Mouse (Mus musculus) lung, postnatal 0 days (tissue): Measurements from ENCODE around the gene Ak8. TPM values are rescaled to one million over a fixed set of nuclear protein-coding genes. Genes with fewer than 3 reads are reported as not detected.
A peak's percentile ranks its signal among the peaks of the same experiment; 100 is the strongest.

ENCODE experiments used
- ATAC-seq: fragments of 200-750 bp; cut with Nextera tagmentation; 2 replicates; pipeline ENCODE4 v1.8.0; 2017; ENCODE audit warnings: moderate library complexity
- DNase-seq: peaks from one replicate; pipeline ENCODE4 v3.0.0-alpha.2; 2016; ENCODE audit warnings: low spot score
- H3K27ac ChIP-seq: fragments of 300-500 bp; sonication (generic); 2 replicates; pipeline ENCODE4 v1.5.1; 2014; ENCODE audit warnings: antibody characterized with exemption, mild to moderate bottlenecking, low read length, mixed read lengths
- H3K27me3 ChIP-seq: fragments of 300-500 bp; sonication (generic); replicated peaks from 2 replicates; pipeline ENCODE4 v1.6.1; 2014; ENCODE audit warnings: low read length, mixed read lengths; ENCODE audit not compliant: insufficient read depth
- H3K36me3 ChIP-seq: fragments of 300-500 bp; sonication (generic); 2 replicates; pipeline ENCODE4 v1.6.1; 2014; ENCODE audit warnings: low read length, mixed read lengths; ENCODE audit not compliant: insufficient read depth
- H3K4me1 ChIP-seq: fragments of 300-500 bp; sonication (generic); 2 replicates; pipeline ENCODE4 v1.6.1; 2014; ENCODE audit warnings: antibody characterized with exemption, low read depth, low read length, mixed read lengths; ENCODE audit not compliant: insufficient read depth
- H3K4me2 ChIP-seq: fragments of 300-500 bp; sonication (generic); replicated peaks from 2 replicates; pipeline ENCODE4 v1.6.1; 2014; ENCODE audit warnings: low read depth, mild to moderate bottlenecking, low read length, moderate library complexity, mixed read lengths
- H3K4me3 ChIP-seq: fragments of 300-500 bp; sonication (generic); 2 replicates; pipeline ENCODE4 v1.5.1; 2014; ENCODE audit warnings: low read depth, low read length
- H3K9ac ChIP-seq: fragments of 300-500 bp; sonication (generic); replicated peaks from 2 replicates; pipeline ENCODE4 v1.6.1; 2014; ENCODE audit warnings: low read depth, mild to moderate bottlenecking
- H3K9me3 ChIP-seq: fragments of 300-500 bp; sonication (generic); 2 replicates; pipeline ENCODE4 v1.6.1; 2016; ENCODE audit warnings: low read length, mixed read lengths
- CTCF ChIP-seq: IDR thresholded peaks from 2 replicates; pipeline ENCODE4 v1.5.1; 2016; ENCODE audit warnings: antibody characterized with exemption, mild to moderate bottlenecking
- EP300 ChIP-seq: IDR thresholded peaks from 2 replicates; pipeline ENCODE4 v1.6.1; 2016; ENCODE audit warnings: antibody characterized with exemption, mild to moderate bottlenecking, control low read depth
- WGBS: fragments of 180-500 bp; shearing (Covaris S2); extraction: QIAGEN DNeasy Blood & Tissue Kit; methylation state at CpG from one replicate; pipeline ENCODE4 v1.1.7; 2014; 5-methylcytosine and 5-hydroxymethylcytosine counted together
- polyA plus RNA-seq: library from polyadenylated mRNA; unstranded; fragments of >200 nt; fragmentation: Nextera tagmentation; extraction: Ambion mirVana; gene quantifications from 2 replicates; pipeline ENCODE4 v1.2.1, GENCODE M21; 2015

The Ak8 gene
- polyA plus RNA-seq, 1 experiment from 2014 or later, result 8.7 TPM

DNA sequence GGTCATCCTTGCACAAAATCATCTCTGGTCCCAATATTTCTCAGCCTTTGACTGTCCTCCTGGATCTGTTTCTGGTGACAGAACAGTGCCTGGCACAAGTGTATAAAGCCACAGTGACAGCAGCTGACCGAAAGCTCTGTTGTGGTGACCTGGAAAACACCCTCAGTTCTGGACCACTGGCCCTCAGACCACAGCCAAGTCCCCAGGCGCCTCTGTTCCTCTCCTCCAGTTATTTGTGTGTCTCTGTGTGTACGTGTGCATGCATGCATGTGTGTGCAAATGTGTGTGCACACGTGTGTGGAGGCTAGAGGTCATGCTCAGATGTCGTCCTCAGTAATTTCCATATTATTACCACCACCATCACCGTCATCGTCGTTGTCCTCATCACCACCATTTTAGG, 22.5 kb downstream of the Ak8 start:
- Histone ChIP-seq H3K4me1 (no peaks in the 10 kb centered on the region), H3K9me3 (no peaks in the 10 kb centered on the region), H3K4me2 (no peak overlapping the region), H3K27me3 (no peaks in the 10 kb centered on the region), H3K9ac (no peak overlapping the region), H3K27ac (no peak overlapping the region), H3K4me3 (no peak overlapping the region), H3K36me3 (no peaks in the 10 kb centered on the region)
- TF ChIP-seq CTCF, result no peak
- TF ChIP-seq EP300, result no peak
- no peak for DNase-seq
- whole genome bisulfite sequencing, result 87% methylated on average over 8 of the region's 8 CpGs
- no peak for ATAC-seq

DNA sequence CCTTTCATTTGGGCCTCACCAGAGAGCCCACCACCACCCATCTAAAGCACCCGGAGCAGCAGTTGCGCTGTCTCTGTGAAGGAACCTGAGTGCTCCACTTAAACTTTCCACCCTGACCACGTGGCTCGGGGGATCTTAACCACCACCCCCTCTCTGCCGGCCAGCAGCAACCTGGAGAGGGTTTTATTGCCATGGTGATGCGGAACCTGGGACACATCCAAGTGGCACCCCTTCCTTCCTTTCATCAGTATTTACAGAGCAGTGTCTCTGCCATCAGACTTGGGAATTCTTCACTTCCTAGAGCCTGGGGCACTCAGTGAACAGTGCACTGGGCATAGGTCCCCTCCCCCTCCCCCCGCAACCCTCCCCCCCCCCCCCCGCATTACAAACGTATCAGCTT, 23.9 kb downstream of the Ak8 start:
- 17% methylated on average over 8 of the region's 9 CpGs for WGBS
- Histone ChIP-seq H3K4me2 (0 out of 2 replicates have a peak overlapping the region, but pooled peaks have one; percentile 17), H3K9ac (no peak overlapping the region), H3K27ac (no peak overlapping the region), H3K36me3 (no peaks in the 10 kb centered on the region), H3K4me3 (no peak overlapping the region), H3K4me1 (no peaks in the 10 kb centered on the region), H3K27me3 (no peaks in the 10 kb centered on the region), H3K9me3 (no peaks in the 10 kb centered on the region)
- peak; percentile 64 for DNase-seq
- ATAC-seq, result peak; percentile 82
- TF ChIP-seq CTCF (no peak), EP300 (no peak)

DNA sequence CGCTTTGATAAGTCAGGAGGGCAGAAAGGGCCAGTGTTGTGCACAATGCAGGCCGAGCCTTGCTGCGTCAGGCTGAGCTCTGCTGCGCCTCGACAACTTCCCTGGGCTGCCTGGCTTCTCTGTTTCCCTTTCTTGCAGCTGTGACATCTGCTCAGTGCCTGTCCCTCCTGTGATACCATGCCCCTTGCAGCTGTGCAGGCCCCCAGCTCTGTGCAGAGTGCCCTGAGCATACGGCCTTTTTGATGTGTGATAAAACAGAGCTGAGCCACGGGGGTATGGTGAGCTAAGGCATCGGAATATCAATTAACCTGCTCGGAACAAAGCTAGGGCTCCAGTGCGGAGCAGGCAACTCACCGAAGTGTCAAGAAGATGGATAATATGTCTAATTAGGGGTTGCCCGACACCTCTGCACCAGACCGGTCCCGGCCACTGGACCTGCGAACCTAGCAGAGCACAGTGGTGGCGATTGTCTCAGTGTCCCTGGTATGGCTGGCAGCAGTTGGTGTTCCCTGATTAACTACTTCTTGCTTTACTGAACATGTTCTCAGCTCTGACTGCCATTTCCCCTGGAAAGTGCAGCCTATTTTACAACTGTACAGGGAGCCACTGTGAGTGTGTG, 27.9 kb downstream of the Ak8 start:
- DNase-seq, result no peak
- no peaks in the 10 kb centered on the region for H3K27me3 ChIP-seq
- no peaks in the 10 kb centered on the region for H3K4me1 ChIP-seq
- H3K9me3 ChIP-seq, result no peaks in the 10 kb centered on the region
- no peak overlapping the region for H3K9ac ChIP-seq
- H3K27ac ChIP-seq, result no peak overlapping the region
- H3K4me2 ChIP-seq, result no peak overlapping the region
- H3K4me3 ChIP-seq, result no peak overlapping the region
- no peaks in the 10 kb centered on the region for H3K36me3 ChIP-seq
- WGBS, result 55% methylated on average over 16 of the region's 16 CpGs
- ATAC-seq, result no peak
- TF ChIP-seq CTCF, result no peak
- no peak for TF ChIP-seq EP300

DNA sequence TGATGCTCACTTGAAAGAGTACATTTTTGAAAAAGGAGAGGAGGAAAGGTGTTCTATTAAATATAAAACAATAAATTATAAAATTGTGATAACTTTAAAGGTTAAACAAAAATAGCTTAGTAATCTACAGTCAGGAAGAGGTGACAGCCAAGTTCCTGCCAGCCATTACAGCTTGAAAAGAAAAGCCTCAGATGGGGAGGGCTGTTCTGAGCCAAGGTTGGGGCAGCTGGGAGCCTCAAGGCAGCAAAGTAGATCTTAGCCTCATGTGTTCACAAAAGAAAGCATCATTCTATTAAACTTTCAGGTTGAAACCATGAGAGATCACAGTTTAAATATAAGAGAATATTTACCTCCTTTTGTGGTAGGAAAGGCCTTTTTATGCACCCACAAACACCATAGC, 30.7 kb downstream of the Ak8 start:
- ATAC-seq (no peak), DNase-seq (no peak)
- Histone ChIP-seq H3K27me3 (no peaks in the 10 kb centered on the region), H3K4me3 (no peak overlapping the region), H3K9me3 (no peaks in the 10 kb centered on the region), H3K4me1 (no peaks in the 10 kb centered on the region), H3K27ac (no peak overlapping the region), H3K9ac (no peak overlapping the region), H3K36me3 (no peaks in the 10 kb centered on the region), H3K4me2 (no peak overlapping the region)
- no peak for TF ChIP-seq EP300
- no peak for TF ChIP-seq CTCF

DNA sequence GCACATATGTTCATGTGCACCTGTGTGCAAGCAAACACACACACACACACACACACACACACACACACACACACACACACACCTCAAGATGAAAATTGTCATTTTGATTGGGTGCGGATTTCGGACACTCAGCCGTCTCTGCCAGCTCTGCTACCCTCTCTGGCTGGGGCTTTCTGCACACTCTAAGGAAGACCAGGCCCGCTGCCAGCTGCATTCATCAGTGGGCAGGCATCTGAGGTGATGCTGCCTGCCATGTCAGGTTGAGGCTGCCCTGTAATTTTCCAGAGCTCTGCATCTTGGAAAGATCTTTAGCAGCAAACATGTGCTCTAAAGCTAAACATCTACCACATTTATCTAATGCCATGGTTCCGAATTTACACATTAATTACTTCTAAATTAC, 37.1 kb downstream of the Ak8 start:
- no peak overlapping the region for H3K4me3 ChIP-seq
- H3K9ac ChIP-seq, result no peak overlapping the region
- H3K27ac ChIP-seq, result no peak overlapping the region
- H3K4me1 ChIP-seq, result no peaks in the 10 kb centered on the region
- H3K27me3 ChIP-seq, result no peaks in the 10 kb centered on the region
- no peaks in the 10 kb centered on the region for H3K36me3 ChIP-seq
- H3K4me2 ChIP-seq, result no peak overlapping the region
- TF ChIP-seq EP300 (no peak), CTCF (no peak)
- ATAC-seq (no peak), DNase-seq (no peak)
- 79% methylated on average over 5 of the region's 5 CpGs for WGBS
- no peaks in the 10 kb centered on the region for H3K9me3 ChIP-seq

DNA sequence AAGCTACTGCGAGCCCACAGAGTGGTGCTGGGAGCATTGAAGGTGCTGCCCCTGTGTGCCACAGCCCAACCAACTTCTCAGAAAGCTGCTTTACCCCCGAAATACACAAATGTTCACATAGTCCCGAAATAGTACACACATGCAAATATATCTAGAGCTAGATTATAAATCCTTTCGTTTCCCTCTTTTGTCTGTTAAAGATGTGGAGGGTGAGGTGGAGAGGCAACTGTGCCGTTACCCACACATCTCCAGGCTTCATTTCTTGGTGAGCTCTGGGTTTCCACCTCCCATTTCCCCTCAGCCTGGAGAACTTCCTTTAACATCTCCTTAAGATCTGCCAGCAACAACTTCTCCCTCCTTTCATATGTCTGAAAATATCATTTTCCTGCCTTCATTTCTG, 40.2 kb downstream of the Ak8 start:
- TF ChIP-seq CTCF (no peak), EP300 (no peak)
- H3K9me3 ChIP-seq, result no peaks in the 10 kb centered on the region
- ATAC-seq (no peak), DNase-seq (no peak)
- H3K36me3 ChIP-seq, result no peaks in the 10 kb centered on the region
- no peaks in the 10 kb centered on the region for H3K4me1 ChIP-seq
- no peak overlapping the region for H3K9ac ChIP-seq
- WGBS, result 75% methylated on average over 5 of the region's 5 CpGs
- H3K27me3 ChIP-seq, result no peaks in the 10 kb centered on the region
- H3K4me3 ChIP-seq, result no peak overlapping the region
- no peak overlapping the region for H3K27ac ChIP-seq
- H3K4me2 ChIP-seq, result no peak overlapping the region

DNA sequence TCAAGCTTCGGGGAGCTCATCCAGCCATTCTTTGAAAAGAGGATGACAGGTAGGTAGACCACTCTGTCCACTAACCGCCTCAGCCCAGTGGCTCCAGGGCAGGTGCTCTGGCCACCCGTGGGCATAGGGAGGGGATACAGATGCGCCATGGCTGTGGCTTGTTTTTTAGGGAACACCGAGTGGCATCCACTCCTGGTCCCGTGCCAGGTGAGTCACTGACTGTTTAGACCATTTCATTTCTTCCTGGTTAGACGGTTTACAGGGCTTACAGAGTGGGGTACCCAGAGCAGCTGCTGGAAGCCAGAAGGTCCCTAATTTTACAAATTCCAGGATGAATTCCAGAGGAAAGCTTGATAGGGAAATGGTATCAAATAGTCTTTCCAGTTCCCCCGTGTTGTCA, 42.7 kb downstream of the Ak8 start:
- no peaks in the 10 kb centered on the region for H3K36me3 ChIP-seq
- H3K9ac ChIP-seq, result no peak overlapping the region
- H3K4me3 ChIP-seq, result no peak overlapping the region
- H3K9me3 ChIP-seq, result no peaks in the 10 kb centered on the region
- H3K4me1 ChIP-seq, result no peaks in the 10 kb centered on the region
- ATAC-seq (no peak), DNase-seq (no peak)
- H3K27me3 ChIP-seq, result no peaks in the 10 kb centered on the region
- H3K27ac ChIP-seq, result no peak overlapping the region
- 61% methylated on average over 8 of the region's 8 CpGs for WGBS
- H3K4me2 ChIP-seq, result no peak overlapping the region
- TF ChIP-seq EP300, result no peak
- TF ChIP-seq CTCF, result no peak
